Mouse (Mus musculus) brain, embryonic 14.5 days (tissue): ENCODE measurements around the gene Slc25a11.

Experiments used
- CTCF ChIP-seq: fragments of 200-500 bp; IDR thresholded peaks from 2 replicates; pipeline ENCODE4 v1.5.1; 2012; ENCODE audit warnings: inconsistent platforms, mild to moderate bottlenecking, moderate library complexity, borderline replicate concordance; ENCODE audit not compliant: insufficient read depth, insufficient read length; ENCODE audit errors: extremely low read depth
- POLR2A ChIP-seq: fragments of 200-500 bp; IDR thresholded peaks from 2 replicates; pipeline ENCODE4 v1.6.1; 2012; ENCODE audit warnings: mild to moderate bottlenecking, inconsistent platforms, borderline replicate concordance; ENCODE audit not compliant: poor library complexity, insufficient read depth, insufficient read length, severe bottlenecking; ENCODE audit errors: extremely low read depth

GRCm38 (mm10) chr11:70645461-70646258 lies 1.6 kb downstream of the Slc25a11 start:
- TF ChIP-seq CTCF (no peak), POLR2A (no peak)
